ENCODE assay signal across 24 mouse cellular contexts in the genomic region with DNA sequence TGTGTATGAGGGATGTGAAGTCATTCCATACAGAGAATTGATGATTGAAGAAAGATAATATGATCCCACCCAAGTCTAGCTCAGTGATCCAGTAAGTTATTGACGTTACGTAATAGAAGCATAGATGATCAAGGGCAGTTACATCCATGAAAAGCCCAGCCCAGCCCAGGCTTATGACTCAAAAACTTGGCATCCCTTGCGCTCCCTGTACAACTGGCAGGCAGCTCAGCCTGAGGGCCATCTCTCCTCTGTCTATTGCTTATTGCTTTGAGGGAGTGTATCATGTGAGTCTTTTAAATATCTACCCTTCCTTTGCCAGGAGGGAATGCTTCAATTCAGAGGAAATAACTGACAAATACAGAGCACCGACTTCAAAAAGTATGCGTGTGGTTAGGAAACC.
A peak's percentile ranks its signal among the peaks of the same experiment; 100 is the strongest.
DNase-seq lines count a peak whose midpoint lies in the region; ATAC-seq and TF ChIP-seq lines count a peak whose summit lies in the region.
"Had no signal": no experiment of that assay in that cellular context is flagged by ENCODE, and none has a peak within 500 bp of the region (broad histone marks: within the 10 kb centered on the region; RNA-seq: fewer than 3 reads in every experiment).

No protein-coding gene starts in this region.

- no peak overlapping the region for H3K27ac ChIP-seq in stomach, postnatal 0 days (replicated peaks)
- H3K27ac ChIP-seq: embryonic facial prominence, embryonic 13.5 days; forebrain, embryonic 13.5 days; hindbrain, embryonic 12.5 days; liver, embryonic 13.5 days; macrophage; midbrain, embryonic 15.5 days; neural tube, embryonic 12.5 days; stomach, embryonic 15.5 days had no signal

- 80% methylated on average over 5 of the region's 5 CpGs for WGBS in stomach, postnatal 0 days

- ATAC-seq in stomach, postnatal 0 days (ENCODE audit: low FRiP score, low TSS enrichment) = no peak
- ATAC-seq: forebrain, embryonic 13.5 days; intestine, postnatal 0 days; midbrain, embryonic 15.5 days had no signal

- TF ChIP-seq CTCF in stomach, postnatal 0 days (IDR thresholded peaks at IDR 0.05; ENCODE audit: low read depth) = no peak

- no peaks in the 10 kb centered on the region for H3K36me3 ChIP-seq in stomach, postnatal 0 days (ENCODE audit: control insufficient read depth, insufficient read depth, low read length)
- H3K36me3 ChIP-seq: embryonic facial prominence, embryonic 13.5 days; hindbrain, embryonic 12.5 days; liver, embryonic 13.5 days; midbrain, embryonic 15.5 days; neural tube, embryonic 12.5 days; stomach, embryonic 15.5 days had no signal

- DNase-seq in gastrocnemius, postnatal 14 days = peak; percentile 41
- DNase-seq in gastrocnemius, postnatal 10 days = no peak
- peak; percentile 55 for DNase-seq in Muller cell, postnatal 12 days (ENCODE audit: inconsistent ontology term)
- peak; percentile 84 for DNase-seq in adrenal gland, adult 2 months
- peak; percentile 33 for DNase-seq in gastrocnemius, postnatal 25 days
- no peak for DNase-seq in stomach, postnatal 0 days (ENCODE audit: low spot score)
- no peak for DNase-seq in layer of hippocampus, adult 11-12 months (ENCODE audit: low spot score)
- DNase-seq: cerebellum, adult 8-10 months; cerebellum, postnatal 36 days; embryo, embryonic 11 days; kidney, postnatal 36 days; layer of hippocampus, adult 9-11 months; liver, embryonic 13.5 days; lung, embryonic 14.5 days; thymus, adult 18-20 months had no signal

- TF ChIP-seq EP300 in stomach, postnatal 0 days (optimal IDR thresholded peaks at IDR 0.05) = no peak

- H3K27me3 ChIP-seq in stomach, postnatal 0 days (ENCODE audit: control insufficient read depth, insufficient read depth, low read length) = no peaks in the 10 kb centered on the region
- H3K27me3 ChIP-seq: embryonic facial prominence, embryonic 13.5 days; forebrain, embryonic 13.5 days; hindbrain, embryonic 12.5 days; liver, embryonic 13.5 days; midbrain, embryonic 15.5 days; neural tube, embryonic 12.5 days; stomach, embryonic 15.5 days had no signal

- H3K9me3 ChIP-seq in stomach, postnatal 0 days (ENCODE audit: control insufficient read depth, low read length) = no peaks in the 10 kb centered on the region
- H3K9me3 ChIP-seq: embryonic facial prominence, embryonic 13.5 days; forebrain, embryonic 13.5 days; hindbrain, embryonic 12.5 days; liver, embryonic 13.5 days; midbrain, embryonic 15.5 days; neural tube, embryonic 12.5 days; stomach, embryonic 15.5 days had no signal

- intact Hi-C loops in gastrocnemius, postnatal 14 days (cut with DNase I; ENCODE audit: low total_unique reads) = no loop called here

- no peaks in the 10 kb centered on the region for H3K4me1 ChIP-seq in stomach, postnatal 0 days (replicated peaks; ENCODE audit: control insufficient read depth, insufficient read depth)
- H3K4me1 ChIP-seq: embryonic facial prominence, embryonic 13.5 days; forebrain, embryonic 13.5 days; hindbrain, embryonic 12.5 days; liver, embryonic 13.5 days; midbrain, embryonic 15.5 days; neural tube, embryonic 12.5 days; stomach, embryonic 15.5 days had no signal

- H3K4me3 ChIP-seq in stomach, postnatal 0 days (ENCODE audit: low read depth, low read length) = no peak overlapping the region
- H3K4me3 ChIP-seq: embryonic facial prominence, embryonic 13.5 days; erythroblast, embryonic 14.5 days; forebrain, embryonic 13.5 days; hindbrain, embryonic 12.5 days; liver, embryonic 13.5 days; midbrain, embryonic 15.5 days; neural tube, embryonic 12.5 days; stomach, embryonic 15.5 days had no signal

- H3K9ac ChIP-seq in stomach, postnatal 0 days (ENCODE audit: low read length) = no peak overlapping the region
- H3K9ac ChIP-seq: embryonic facial prominence, embryonic 13.5 days; forebrain, embryonic 13.5 days; hindbrain, embryonic 12.5 days; liver, embryonic 13.5 days; lung, embryonic 14.5 days; midbrain, embryonic 15.5 days; neural tube, embryonic 12.5 days; stomach, embryonic 15.5 days had no signal

- no peak overlapping the region for H3K4me2 ChIP-seq in stomach, postnatal 0 days (replicated peaks; ENCODE audit: low read depth)
- H3K4me2 ChIP-seq: embryonic facial prominence, embryonic 13.5 days; forebrain, embryonic 13.5 days; hindbrain, embryonic 12.5 days; liver, embryonic 13.5 days; lung, embryonic 14.5 days; midbrain, embryonic 15.5 days; neural tube, embryonic 12.5 days; stomach, embryonic 15.5 days had no signal

Comparison
In these comparisons a context has a peak if more than half of its experiments do, and no peak if none do; other contexts are left out.
1. DNase-seq: peak in gastrocnemius, postnatal 14 days (single experiment), Muller cell, postnatal 12 days (single experiment), adrenal gland, adult 2 months (single experiment) and gastrocnemius, postnatal 25 days (single experiment); none in gastrocnemius, postnatal 10 days (single experiment), stomach, postnatal 0 days (single experiment) and layer of hippocampus, adult 11-12 months (single experiment).